Mouse (Mus musculus) limb, embryonic 15.5 days (tissue): ENCODE data around the gene Cemip2. TPM values are rescaled to one million over a fixed set of nuclear protein-coding genes. Genes with fewer than 3 reads are reported as not detected.
A peak's percentile ranks its signal among the peaks of the same experiment; 100 is the strongest.
"Not testable (repeated sequence)": the region's sequence is repeated elsewhere in the genome, so short reads cannot be mapped to it uniquely, and the experiment has no call there.

ENCODE experiments used
- ATAC-seq: fragments of 200-750 bp; cut with Nextera tagmentation; 2 replicates; pipeline ENCODE4 v1.8.0; 2017; ENCODE audit warnings: low read depth, moderate TSS enrichment; ENCODE audit not compliant: insufficient number of reproducible peaks, low FRiP score, low TSS enrichment
- H3K27ac ChIP-seq: fragments of 300-500 bp; sonication (generic); 2 replicates; pipeline ENCODE4 v1.5.1; 2015; ENCODE audit warnings: moderate library complexity, mild to moderate bottlenecking, inconsistent platforms
- H3K27me3 ChIP-seq: fragments of 300-500 bp; sonication (generic); 2 replicates; pipeline ENCODE4 v1.6.1; 2015; ENCODE audit warnings: inconsistent platforms
- H3K36me3 ChIP-seq: fragments of 300-500 bp; sonication (generic); 2 replicates; pipeline ENCODE4 v1.6.1; 2015; ENCODE audit warnings: inconsistent platforms
- H3K4me1 ChIP-seq: fragments of 300-500 bp; sonication (generic); 2 replicates; pipeline ENCODE4 v1.6.1; 2015; ENCODE audit warnings: inconsistent platforms
- H3K4me2 ChIP-seq: fragments of 300-500 bp; sonication (generic); 2 replicates; pipeline ENCODE4 v1.6.1; 2015; ENCODE audit warnings: mild to moderate bottlenecking, inconsistent platforms
- H3K4me3 ChIP-seq: fragments of 300-500 bp; sonication (generic); 2 replicates; pipeline ENCODE4 v1.5.1; 2015; ENCODE audit warnings: mild to moderate bottlenecking, inconsistent platforms
- H3K9ac ChIP-seq: fragments of 300-500 bp; sonication (generic); 2 replicates; pipeline ENCODE4 v1.6.1; 2015; ENCODE audit warnings: inconsistent platforms
- H3K9me3 ChIP-seq: fragments of 300-500 bp; sonication (generic); 2 replicates; pipeline ENCODE4 v1.6.1; 2016; ENCODE audit warnings: inconsistent platforms
- WGBS: fragments of 180-500 bp; shearing (Covaris S2); methylation state at CpG from one replicate; pipeline ENCODE4 v1.1.7; 2015; 5-methylcytosine and 5-hydroxymethylcytosine counted together
- polyA plus RNA-seq: library from polyadenylated mRNA; unstranded; fragments of >200 nt; fragmentation: Nextera tagmentation; extraction: Ambion mirVana; gene quantifications from 2 replicates; pipeline ENCODE4 v1.2.1, GENCODE M21; 2015

The Cemip2 gene
- polyA plus RNA-seq, 1 experiment from 2014 or later = 25.7 TPM

GRCm38 (mm10) chr19:21860132-21860531, 82.0 kb downstream of the Cemip2 start:
- H3K27me3 ChIP-seq = no peaks in the 10 kb centered on the region
- H3K4me1 ChIP-seq = 0 out of 2 replicates have a peak, but pooled peaks cover 5% of the 10 kb centered on the region
- H3K9ac ChIP-seq = no peak overlapping the region
- 77% methylated on average over 5 of the region's 5 CpGs for WGBS
- peaks cover 25% of the 10 kb centered on the region for H3K36me3 ChIP-seq
- H3K4me2 ChIP-seq = no peak overlapping the region
- ATAC-seq = no peak
- no peak overlapping the region for H3K4me3 ChIP-seq
- no peaks in the 10 kb centered on the region for H3K9me3 ChIP-seq
- no peak overlapping the region for H3K27ac ChIP-seq

DNA sequence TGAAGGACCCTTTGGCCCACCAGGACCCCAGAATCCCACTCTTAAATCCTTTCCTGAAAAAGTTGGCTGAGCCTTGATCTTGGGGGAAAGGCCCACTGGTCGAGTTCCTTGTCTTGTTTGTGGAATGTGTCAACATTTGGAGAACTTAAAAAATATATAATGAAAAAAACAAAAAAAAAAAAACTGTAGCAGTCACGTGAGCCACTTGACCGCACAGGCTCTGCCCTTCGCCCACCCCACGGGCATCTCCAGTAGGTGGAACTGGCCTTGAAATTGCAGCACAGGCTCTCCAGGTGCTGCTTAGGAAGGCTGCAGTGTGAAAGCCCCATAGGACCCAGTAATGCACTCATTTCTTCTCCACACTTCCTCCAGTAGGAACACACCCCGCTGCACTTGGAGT, 82.8 kb downstream of the Cemip2 start:
- 84% methylated on average over 6 of the region's 6 CpGs for WGBS
- Histone ChIP-seq H3K4me2 (no peak overlapping the region), H3K9me3 (no peaks in the 10 kb centered on the region), H3K36me3 (peaks cover 19% of the 10 kb centered on the region; the same call in 1 of the 2 replicates), H3K9ac (no peak overlapping the region), H3K4me1 (0 out of 2 replicates have a peak, but pooled peaks cover 5% of the 10 kb centered on the region), H3K4me3 (no peak overlapping the region), H3K27me3 (no peaks in the 10 kb centered on the region), H3K27ac (no peak overlapping the region)
- ATAC-seq = no peak

DNA sequence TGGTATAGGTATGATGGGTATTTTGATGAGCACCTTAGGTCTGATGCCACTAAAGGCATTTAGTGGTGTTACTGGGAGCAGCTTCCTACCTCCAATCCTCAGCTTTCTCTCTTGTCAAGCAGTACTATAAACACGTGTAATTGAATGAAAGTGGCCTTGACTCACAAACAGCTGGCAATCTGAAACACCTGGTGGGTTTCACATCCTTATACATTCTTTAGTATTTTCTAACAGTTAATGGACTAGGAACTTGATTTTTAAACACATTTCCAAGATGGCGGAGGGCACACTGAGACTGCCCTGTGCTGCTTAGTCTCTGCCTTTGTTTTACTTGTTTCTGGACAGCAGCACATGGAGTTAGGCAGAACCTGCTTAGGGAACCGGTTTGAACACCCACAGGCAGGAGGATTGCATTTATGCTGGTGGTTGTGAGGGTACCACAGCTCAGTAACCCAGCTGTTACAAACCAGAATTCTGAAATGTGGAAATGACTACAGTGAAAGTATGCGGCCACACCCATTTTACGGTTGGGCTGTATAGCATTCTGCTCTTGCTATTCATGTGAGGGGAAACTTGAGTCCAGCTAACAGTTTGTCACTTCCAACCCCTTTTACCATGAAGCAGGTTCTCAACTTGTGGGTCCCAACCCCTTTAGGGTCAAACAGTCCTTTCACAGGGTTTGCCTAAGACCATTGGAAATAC, 84.3 kb downstream of the Cemip2 start:
- 69% methylated on average over 5 of the region's 5 CpGs for WGBS
- Histone ChIP-seq H3K36me3 (peaks cover 7% of the 10 kb centered on the region; the same call in 1 of the 2 replicates), H3K4me3 (no peak overlapping the region), H3K27me3 (no peaks in the 10 kb centered on the region), H3K4me2 (no peak overlapping the region), H3K4me1 (0 out of 2 replicates have a peak, but pooled peaks cover 5% of the 10 kb centered on the region), H3K9ac (no peak overlapping the region), H3K9me3 (no peaks in the 10 kb centered on the region), H3K27ac (no peak overlapping the region)
- no peak for ATAC-seq

DNA sequence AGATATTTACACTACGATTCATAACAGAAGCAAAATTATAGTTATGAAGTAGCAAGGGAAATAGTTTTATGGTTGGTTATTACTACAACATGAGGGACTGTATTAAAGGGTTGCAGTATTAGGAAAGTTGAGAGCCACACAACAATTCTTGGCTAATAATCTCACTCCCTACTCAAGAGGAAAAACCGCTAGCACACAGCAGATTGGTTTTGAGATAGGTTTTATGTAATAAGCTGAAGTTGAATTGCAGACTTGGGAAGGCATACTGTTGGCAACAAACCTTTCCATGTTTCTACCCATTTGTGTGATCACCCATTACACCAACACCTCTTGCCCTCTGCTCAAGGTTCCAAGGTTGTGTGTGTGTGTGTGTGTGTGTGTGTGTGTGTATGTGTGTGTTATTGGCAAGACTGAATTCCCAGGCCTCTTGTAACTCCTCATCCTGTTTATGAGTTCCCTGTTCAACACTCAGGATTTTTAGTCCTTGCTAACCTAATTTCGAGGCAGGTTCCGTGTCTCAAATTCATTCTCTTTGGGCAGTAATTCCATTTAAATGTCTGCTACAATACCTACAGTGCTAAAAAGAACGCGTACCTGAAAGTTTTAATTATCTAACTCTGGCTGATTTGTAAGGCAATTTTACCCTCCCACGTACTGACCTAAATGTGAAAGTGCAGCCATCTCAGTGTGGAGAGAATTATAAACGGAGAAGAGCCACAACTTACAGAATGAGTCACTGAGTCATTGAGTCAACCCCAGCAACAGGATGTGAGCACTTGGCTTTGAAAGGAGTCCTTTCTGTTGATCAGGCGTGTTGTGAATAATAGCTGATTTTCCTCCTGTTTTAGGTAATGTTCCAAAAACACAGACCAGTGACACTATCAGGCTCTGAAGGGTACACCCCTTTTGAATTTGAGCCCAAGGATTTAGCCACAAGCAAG, 85.1 kb downstream of the Cemip2 start:
- no peak overlapping the region for H3K4me3 ChIP-seq
- H3K27me3 ChIP-seq = no peaks in the 10 kb centered on the region
- 0 out of 2 replicates have a peak, but pooled peaks cover 7% of the 10 kb centered on the region for H3K36me3 ChIP-seq
- no peak overlapping the region for H3K9ac ChIP-seq
- H3K4me2 ChIP-seq = no peak overlapping the region
- no peak overlapping the region for H3K27ac ChIP-seq
- WGBS = 74% methylated on average over 9 of the region's 9 CpGs
- no peak for ATAC-seq
- no peaks in the 10 kb centered on the region for H3K9me3 ChIP-seq
- 0 out of 2 replicates have a peak, but pooled peaks cover 5% of the 10 kb centered on the region for H3K4me1 ChIP-seq

GRCm38 (mm10) chr19:21865242-21866055, 87.3 kb downstream of the Cemip2 start:
- Histone ChIP-seq H3K27me3 (no peaks in the 10 kb centered on the region), H3K4me2 (no peak overlapping the region), H3K4me3 (no peak overlapping the region), H3K36me3 (no peaks in the 10 kb centered on the region), H3K9me3 (no peaks in the 10 kb centered on the region), H3K27ac (no peak overlapping the region), H3K4me1 (0 out of 2 replicates have a peak, but pooled peaks cover 5% of the 10 kb centered on the region), H3K9ac (no peak overlapping the region)
- WGBS = 73% methylated on average over 7 of the region's 7 CpGs
- no peak for ATAC-seq

DNA sequence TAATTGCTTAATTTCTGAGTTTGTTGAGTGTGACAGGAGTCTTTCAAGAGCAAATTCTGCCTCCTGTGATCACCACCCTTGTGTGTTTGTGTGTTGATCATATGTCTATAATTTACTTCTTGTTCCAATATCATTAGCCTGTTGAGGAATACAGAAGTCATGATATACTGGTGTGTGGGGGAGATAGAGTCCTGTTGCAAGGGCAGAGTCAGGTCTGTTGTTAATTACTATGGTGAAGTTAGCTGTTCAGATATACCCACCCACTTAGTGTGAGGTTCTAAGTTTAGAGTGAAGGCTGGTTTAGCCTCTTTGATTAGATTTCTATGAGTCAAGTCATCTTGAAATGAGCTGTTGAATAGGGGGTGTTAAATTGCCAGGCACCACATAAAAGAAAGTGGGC, 88.0 kb downstream of the Cemip2 start:
- H3K27ac ChIP-seq = no peak overlapping the region

GRCm38 (mm10) chr19:21866756-21867155, 88.6 kb downstream of the Cemip2 start:
- H3K4me2 ChIP-seq, H3K36me3 ChIP-seq, H3K27me3 ChIP-seq, H3K4me1 ChIP-seq, H3K4me3 ChIP-seq, ATAC-seq, H3K27ac ChIP-seq, H3K9me3 ChIP-seq, H3K9ac ChIP-seq: not testable (repeated sequence)
- WGBS = 89% methylated on average over 4 of the region's 4 CpGs

More for the DNA sequence above, 88.0 kb downstream of the Cemip2 start:
- Histone ChIP-seq H3K27me3 (no peaks in the 10 kb centered on the region), H3K36me3 (no peaks in the 10 kb centered on the region), H3K4me3 (no peak overlapping the region), H3K4me1 (0 out of 2 replicates have a peak, but pooled peaks cover 5% of the 10 kb centered on the region), H3K9me3 (no peaks in the 10 kb centered on the region), H3K4me2 (no peak overlapping the region), H3K9ac (no peak overlapping the region)
- ATAC-seq = no peak

GRCm38 (mm10) chr19:21868471-21868870, 90.3 kb downstream of the Cemip2 start:
- Histone ChIP-seq H3K9me3 (no peaks in the 10 kb centered on the region), H3K27ac (no peak overlapping the region), H3K4me3 (no peak overlapping the region), H3K4me2 (no peak overlapping the region), H3K27me3 (no peaks in the 10 kb centered on the region), H3K36me3 (no peaks in the 10 kb centered on the region), H3K9ac (no peak overlapping the region), H3K4me1 (no peaks in the 10 kb centered on the region)
- ATAC-seq = no peak
- 67% methylated on average over 2 of the region's 2 CpGs for WGBS

DNA sequence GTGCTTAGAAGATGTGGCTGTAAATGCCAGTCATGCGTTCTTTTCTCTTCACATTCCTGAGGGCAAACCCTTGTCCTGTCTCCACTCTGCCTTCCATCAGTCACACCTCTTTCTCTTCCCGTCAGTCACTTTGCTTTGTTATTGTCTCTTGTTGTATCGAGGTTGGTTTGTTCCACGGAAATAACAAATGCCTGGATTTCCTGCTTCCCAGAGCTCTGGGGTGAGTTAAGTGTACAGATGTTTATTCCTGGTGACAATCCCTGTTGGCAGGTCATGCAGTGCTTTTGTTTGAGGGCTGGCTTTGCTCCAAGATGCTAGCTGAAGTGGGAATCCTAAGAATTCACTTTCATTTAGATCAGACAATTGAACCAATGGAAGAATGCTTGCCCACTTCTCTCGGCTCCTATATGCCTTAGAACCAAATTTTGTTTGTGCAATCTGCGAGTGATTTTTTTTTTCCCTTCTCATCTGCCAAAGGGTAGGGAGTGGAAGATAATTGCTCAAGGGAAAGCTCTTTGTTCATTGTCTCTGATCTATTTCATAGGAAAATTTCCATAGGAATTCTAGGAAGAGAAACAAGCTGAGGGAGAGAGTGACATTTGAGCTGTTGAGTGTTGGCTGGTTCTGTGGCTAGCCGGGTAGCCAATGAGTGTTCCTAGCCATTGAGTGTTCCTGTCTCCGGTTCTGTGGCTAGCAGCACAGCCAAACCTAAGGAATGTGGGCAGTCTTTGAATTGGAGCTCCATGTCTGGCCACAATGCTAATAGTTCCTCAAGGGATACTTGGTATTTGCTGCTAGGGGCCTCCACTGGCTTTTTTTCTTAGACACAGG, 104.2 kb downstream of the Cemip2 start:
- no peak overlapping the region for H3K4me2 ChIP-seq
- 18% methylated on average over 8 of the region's 8 CpGs for whole genome bisulfite sequencing
- ATAC-seq = no peak

GRCm38 (mm10) chr19:21883053-21883452, 104.9 kb downstream of the Cemip2 start:
- WGBS = 61% methylated on average over 3 of the region's 3 CpGs
- H3K27me3 ChIP-seq = no peaks in the 10 kb centered on the region
- peak overlapping the region; percentile 69 for H3K27ac ChIP-seq
- no peaks in the 10 kb centered on the region for H3K9me3 ChIP-seq
- no peak overlapping the region for H3K4me2 ChIP-seq
- H3K4me3 ChIP-seq = no peak overlapping the region
- no peaks in the 10 kb centered on the region for H3K36me3 ChIP-seq
- peaks cover 11% of the 10 kb centered on the region for H3K4me1 ChIP-seq
- H3K9ac ChIP-seq = no peak overlapping the region
- ATAC-seq = no peak

More for the DNA sequence above, 104.2 kb downstream of the Cemip2 start:
- Histone ChIP-seq H3K9ac (no peak overlapping the region), H3K4me1 (peaks cover 11% of the 10 kb centered on the region), H3K27ac (peak overlapping the region; percentile 69; the same call in 1 of the 2 replicates), H3K9me3 (no peaks in the 10 kb centered on the region), H3K36me3 (no peaks in the 10 kb centered on the region), H3K27me3 (no peaks in the 10 kb centered on the region), H3K4me3 (no peak overlapping the region)

GRCm38 (mm10) chr19:21883922-21884321, 105.8 kb downstream of the Cemip2 start:
- WGBS = 80% methylated on average over 2 of the region's 2 CpGs
- no peak for ATAC-seq
- no peaks in the 10 kb centered on the region for H3K9me3 ChIP-seq
- H3K27me3 ChIP-seq = no peaks in the 10 kb centered on the region
- H3K27ac ChIP-seq = no peak overlapping the region
- H3K4me3 ChIP-seq = no peak overlapping the region
- H3K36me3 ChIP-seq = no peaks in the 10 kb centered on the region
- H3K9ac ChIP-seq = no peak overlapping the region
- H3K4me2 ChIP-seq = no peak overlapping the region
- peaks cover 11% of the 10 kb centered on the region for H3K4me1 ChIP-seq
